In genomic region chr2:39008954-39009365, GRCm38 (mm10) we compare ENCODE assay signal across 8 mouse cellular contexts. TPM values are rescaled to one million over a fixed set of nuclear protein-coding genes. Genes with fewer than 3 reads are reported as not detected.
A peak's percentile ranks its signal among the peaks of the same experiment; 100 is the strongest.
DNase-seq lines count a peak whose midpoint lies in the region; ATAC-seq lines count a peak whose summit lies in the region.

No protein-coding gene starts in this region.

- H3K4me2 ChIP-seq in embryonic facial prominence, embryonic 11.5 days (ENCODE audit: low read depth, low read length), result peak overlapping the region; percentile 80
- H3K4me2 ChIP-seq in hindbrain, embryonic 16.5 days (ENCODE audit: low read length), result peak overlapping the region; percentile 95
- H3K4me2 ChIP-seq in liver, embryonic 16.5 days (ENCODE audit: low read depth, low read length), result peak overlapping the region; percentile 92
- H3K4me2 ChIP-seq in neural tube, embryonic 15.5 days, result peak overlapping the region; percentile 89

- peak; percentile 65 for DNase-seq in 3T3-L1 (ENCODE audit: low read depth, low spot score)
- peak; percentile 77 for DNase-seq in 416B (ENCODE audit: low read depth)
- peak; percentile 42 for DNase-seq in embryonic facial prominence, embryonic 11.5 days (ENCODE audit: low spot score)
- no peak for DNase-seq in yolk sac, embryonic 10.5 days (ENCODE audit: low spot score)
- no peak for DNase-seq in layer of hippocampus, postnatal 25 days (ENCODE audit: extremely low spot score in 1 of 2, low spot score in 1 of 2)

- H3K36me3 ChIP-seq in embryonic facial prominence, embryonic 11.5 days (replicated peaks; ENCODE audit: control insufficient read depth, insufficient read depth, low read depth, low read length), result no peaks in the 10 kb centered on the region; the same call in 1 of the 2 replicates
- H3K36me3 ChIP-seq in hindbrain, embryonic 16.5 days (ENCODE audit: control insufficient read depth, insufficient read depth, low read length), result peaks cover 6% of the 10 kb centered on the region; the same call in 1 of the 2 replicates
- H3K36me3 ChIP-seq in liver, embryonic 16.5 days (ENCODE audit: control insufficient read depth, insufficient read depth), result peaks cover 9% of the 10 kb centered on the region
- peaks cover 18% of the 10 kb centered on the region for H3K36me3 ChIP-seq in neural tube, embryonic 15.5 days

- 34% methylated on average over 3 of the region's 3 CpGs for WGBS in embryonic facial prominence, embryonic 11.5 days
- WGBS in hindbrain, embryonic 16.5 days, result 36% methylated on average over 3 of the region's 3 CpGs
- 3% methylated on average over 3 of the region's 3 CpGs for WGBS in liver, embryonic 16.5 days (ENCODE audit: insufficient replicate concordance)
- WGBS in neural tube, embryonic 15.5 days, result 33% methylated on average over 3 of the region's 3 CpGs

- no peaks in the 10 kb centered on the region; the same call in 1 of the 2 replicates for H3K4me1 ChIP-seq in embryonic facial prominence, embryonic 11.5 days (ENCODE audit: control insufficient read depth, insufficient read depth, low read length)
- peaks cover 35% of the 10 kb centered on the region for H3K4me1 ChIP-seq in hindbrain, embryonic 16.5 days (ENCODE audit: control insufficient read depth, insufficient read depth, low read depth, low read length)
- H3K4me1 ChIP-seq in liver, embryonic 16.5 days (ENCODE audit: control insufficient read depth, low read depth, low read length), result peaks cover 48% of the 10 kb centered on the region
- H3K4me1 ChIP-seq in neural tube, embryonic 15.5 days, result peaks cover 47% of the 10 kb centered on the region

- H3K9me3 ChIP-seq in embryonic facial prominence, embryonic 11.5 days (replicated peaks; ENCODE audit: control insufficient read depth, low read length), result no peaks in the 10 kb centered on the region
- no peaks in the 10 kb centered on the region for H3K9me3 ChIP-seq in hindbrain, embryonic 16.5 days (ENCODE audit: control insufficient read depth, low read length)
- H3K9me3 ChIP-seq in liver, embryonic 16.5 days (replicated peaks; ENCODE audit: control insufficient read depth, low read length), result no peaks in the 10 kb centered on the region
- no peaks in the 10 kb centered on the region for H3K9me3 ChIP-seq in neural tube, embryonic 15.5 days (replicated peaks)

- peak overlapping the region; percentile 89 for H3K4me3 ChIP-seq in embryonic facial prominence, embryonic 11.5 days (ENCODE audit: low read depth, low read length)
- peak overlapping the region; percentile 84 for H3K4me3 ChIP-seq in hindbrain, embryonic 16.5 days (ENCODE audit: low read length)
- peak overlapping the region; percentile 91 for H3K4me3 ChIP-seq in liver, embryonic 16.5 days (ENCODE audit: low read depth, low read length)
- H3K4me3 ChIP-seq in neural tube, embryonic 15.5 days (replicated peaks), result peak overlapping the region; percentile 87

- ATAC-seq in embryonic facial prominence, embryonic 11.5 days (replicated peaks; ENCODE audit: insufficient number of reproducible peaks, low FRiP score, low TSS enrichment, low read depth), result no peak
- ATAC-seq in hindbrain, embryonic 16.5 days, result no peak
- no peak for ATAC-seq in liver, embryonic 16.5 days (ENCODE audit: low read depth)
- no peak for ATAC-seq in neural tube, embryonic 15.5 days (ENCODE audit: low FRiP score)

- peak overlapping the region; percentile 90 for H3K9ac ChIP-seq in embryonic facial prominence, embryonic 11.5 days (replicated peaks; ENCODE audit: low read length)
- H3K9ac ChIP-seq in hindbrain, embryonic 16.5 days (ENCODE audit: low read depth, low read length), result peak overlapping the region; percentile 95
- peak overlapping the region; percentile 82 for H3K9ac ChIP-seq in liver, embryonic 16.5 days (ENCODE audit: low read depth, low read length)
- peak overlapping the region; percentile 98 for H3K9ac ChIP-seq in neural tube, embryonic 15.5 days (replicated peaks)

- no peak overlapping the region for H3K27ac ChIP-seq in embryonic facial prominence, embryonic 11.5 days (replicated peaks; ENCODE audit: low read depth, low read length)
- peak overlapping the region; percentile 88 for H3K27ac ChIP-seq in hindbrain, embryonic 16.5 days (ENCODE audit: low read depth, low read length)
- H3K27ac ChIP-seq in liver, embryonic 16.5 days (ENCODE audit: low read length), result peak overlapping the region; percentile 96
- peak overlapping the region; percentile 94 for H3K27ac ChIP-seq in neural tube, embryonic 15.5 days (replicated peaks)

- no peaks in the 10 kb centered on the region for H3K27me3 ChIP-seq in embryonic facial prominence, embryonic 11.5 days (ENCODE audit: control insufficient read depth, insufficient read depth, low read length)
- H3K27me3 ChIP-seq in hindbrain, embryonic 16.5 days (replicated peaks; ENCODE audit: control insufficient read depth, insufficient read depth, low read length), result no peaks in the 10 kb centered on the region
- no peaks in the 10 kb centered on the region for H3K27me3 ChIP-seq in liver, embryonic 16.5 days (ENCODE audit: control insufficient read depth, insufficient read depth, low read depth, low read length)
- H3K27me3 ChIP-seq in neural tube, embryonic 15.5 days (replicated peaks), result no peaks in the 10 kb centered on the region

RNA-seq across cellular contexts. Expression of gene Rpl35, which starts 3.5 kb away (rescaled TPM):
- polyA plus RNA-seq in embryonic facial prominence, embryonic 11.5 days (2014; fragmentation: Nextera tagmentation; extraction: Ambion mirVana), result 1,128 and 1,148 TPM in 2 replicates
- 497 and 554 TPM in 2 replicates for polyA plus RNA-seq in hindbrain, embryonic 16.5 days (2015; fragmentation: Nextera tagmentation; extraction: Ambion mirVana)
- polyA plus RNA-seq in liver, embryonic 16.5 days (2015; fragmentation: Nextera tagmentation; extraction: Ambion mirVana), result 456 and 532 TPM in 2 replicates
- polyA plus RNA-seq in neural tube, embryonic 15.5 days (2015; fragmentation: Nextera tagmentation; extraction: Ambion mirVana), result 636 TPM in 2 replicates
- total RNA-seq in layer of hippocampus, postnatal 25 days (2021), result 100 to 1,000 TPM; 220 to 250 TPM

RNA-seq across cellular contexts. Expression of gene Arpc5l, which starts 3.8 kb away (rescaled TPM):
- 140 TPM in 2 replicates for polyA plus RNA-seq in embryonic facial prominence, embryonic 11.5 days (2014; fragmentation: Nextera tagmentation; extraction: Ambion mirVana)
- polyA plus RNA-seq in hindbrain, embryonic 16.5 days (2015; fragmentation: Nextera tagmentation; extraction: Ambion mirVana), result 140 and 152 TPM in 2 replicates
- polyA plus RNA-seq in liver, embryonic 16.5 days (2015; fragmentation: Nextera tagmentation; extraction: Ambion mirVana), result 45.8 and 48.6 TPM in 2 replicates
- polyA plus RNA-seq in neural tube, embryonic 15.5 days (2015; fragmentation: Nextera tagmentation; extraction: Ambion mirVana), result 146 and 156 TPM in 2 replicates
- total RNA-seq in layer of hippocampus, postnatal 25 days (2021), result 10 to 100 TPM; 91.9 to 96.2 TPM

RNA-seq across cellular contexts. Expression of gene Wdr38, which starts 11.7 kb away (rescaled TPM):
- polyA plus RNA-seq in embryonic facial prominence, embryonic 11.5 days (2014; fragmentation: Nextera tagmentation; extraction: Ambion mirVana), result 0.85 and 1.7 TPM in 2 replicates
- 1.5 and 1.7 TPM in 2 replicates for polyA plus RNA-seq in hindbrain, embryonic 16.5 days (2015; fragmentation: Nextera tagmentation; extraction: Ambion mirVana)
- polyA plus RNA-seq in liver, embryonic 16.5 days (2015; fragmentation: Nextera tagmentation; extraction: Ambion mirVana), result 0.70 and 0.85 TPM in 2 replicates
- polyA plus RNA-seq in neural tube, embryonic 15.5 days (2015; fragmentation: Nextera tagmentation; extraction: Ambion mirVana), result 1.6 and 1.8 TPM in 2 replicates
- under 1 TPM; 0.49 to 0.75 TPM for total RNA-seq in layer of hippocampus, postnatal 25 days (2021)

RNA-seq across cellular contexts. Expression of gene Golga1, which starts 56.4 kb away (rescaled TPM):
- 28.6 and 33.4 TPM in 2 replicates for polyA plus RNA-seq in embryonic facial prominence, embryonic 11.5 days (2014; fragmentation: Nextera tagmentation; extraction: Ambion mirVana)
- polyA plus RNA-seq in hindbrain, embryonic 16.5 days (2015; fragmentation: Nextera tagmentation; extraction: Ambion mirVana), result 27.1 and 30.2 TPM in 2 replicates
- polyA plus RNA-seq in liver, embryonic 16.5 days (2015; fragmentation: Nextera tagmentation; extraction: Ambion mirVana), result 10.1 and 10.4 TPM in 2 replicates
- polyA plus RNA-seq in neural tube, embryonic 15.5 days (2015; fragmentation: Nextera tagmentation; extraction: Ambion mirVana), result 27.9 and 28.9 TPM in 2 replicates
- 10 to 100 TPM; 30.8 to 36.4 TPM for total RNA-seq in layer of hippocampus, postnatal 25 days (2021)

Comparison
In these comparisons a context has a peak if more than half of its experiments do, and no peak if none do; other contexts are left out.
1. DNase-seq: peak in 3T3-L1 (single experiment), 416B (single experiment) and embryonic facial prominence, embryonic 11.5 days (single experiment); none in yolk sac, embryonic 10.5 days (single experiment) and layer of hippocampus, postnatal 25 days (0 of 2).
2. Peak in every context shown above with its lines, with median percentiles within 50 percentile points of each other: H3K4me2 ChIP-seq, H3K4me3 ChIP-seq and H3K9ac ChIP-seq.